Mouse (Mus musculus) layer of hippocampus, adult 18-20 months (tissue): ENCODE results near the gene Edem3. TPM values are rescaled to one million over a fixed set of nuclear protein-coding genes. Genes with fewer than 3 reads are reported as not detected.
A peak's percentile ranks its signal among the peaks of the same experiment; 100 is the strongest.
"Not testable (repeated sequence)": the region's sequence is repeated elsewhere in the genome, so short reads cannot be mapped to it uniquely, and the experiment has no call there.

Experiments
- DNase-seq, 2 experiments: peaks; one replicate each; pipeline ENCODE4 v3.0.0; 2022; ENCODE audit warnings: low spot score in 2 of 2
- total RNA-seq, 2 experiments: library from RNA; stranded (reverse); gene quantifications; 2 replicates each; pipeline ENCODE4 v1.2.3; 2021

Gene Edem3
- total RNA-seq, 2 experiments from 2014 or later, result 38.8 to 39.3 TPM

- DNase-seq, result no peak
Observed at GRCm38 (mm10) chr1:151810628-151811421, 55.7 kb downstream of the Edem3 start.

- no peak for DNase-seq
Observed at GRCm38 (mm10) chr1:151811456-151811855, 56.3 kb downstream of the Edem3 start.

- no peak for DNase-seq
Observed at GRCm38 (mm10) chr1:151812004-151812712, 57.0 kb downstream of the Edem3 start.

- DNase-seq, result no peak
Observed at GRCm38 (mm10) chr1:151816051-151816450, 60.9 kb downstream of the Edem3 start.

- no peak for DNase-seq
Observed at GRCm38 (mm10) chr1:151819190-151819589, 64.0 kb downstream of the Edem3 start.

- DNase-seq, result peak; percentile 40 to 82
Observed at GRCm38 (mm10) chr1:151820457-151820856, 65.3 kb downstream of the Edem3 start.

GRCm38 (mm10) chr1:151825065-151825464, 69.9 kb downstream of the Edem3 start:
- peak in 1 of 2 experiments; percentile 65 for DNase-seq

- no peak for DNase-seq
Observed at GRCm38 (mm10) chr1:151831791-151832190, 76.6 kb downstream of the Edem3 start.

GRCm38 (mm10) chr1:151835261-151835660, 80.1 kb downstream of the Edem3 start:
- no peak for DNase-seq

- not testable (repeated sequence) for DNase-seq
Observed at GRCm38 (mm10) chr1:151840345-151840744, 85.2 kb downstream of the Edem3 start.

GRCm38 (mm10) chr1:151845252-151845832, 90.2 kb downstream of the Edem3 start:
- no peak for DNase-seq

- DNase-seq, result peak in 1 of 2 experiments; percentile 11
Observed at GRCm38 (mm10) chr1:151845926-151846782, 91.0 kb downstream of the Edem3 start.

- no peak for DNase-seq
Observed at GRCm38 (mm10) chr1:151848286-151848685, 93.1 kb downstream of the Edem3 start.

GRCm38 (mm10) chr1:151849993-151850608, 94.9 kb downstream of the Edem3 start:
- no peak for DNase-seq

- DNase-seq, result no peak
Observed at GRCm38 (mm10) chr1:151851051-151851848, 96.1 kb downstream of the Edem3 start.

GRCm38 (mm10) chr1:151851976-151852375, 96.8 kb downstream of the Edem3 start:
- no peak for DNase-seq

- DNase-seq, result no peak
Observed at GRCm38 (mm10) chr1:151855561-151855960, 100.4 kb downstream of the Edem3 start.

GRCm38 (mm10) chr1:151858474-151858873, 103.3 kb downstream of the Edem3 start:
- DNase-seq, result no peak

GRCm38 (mm10) chr1:151861334-151861995, 106.3 kb downstream of the Edem3 start:
- DNase-seq, result no peak
